Mouse (Mus musculus) spleen, adult 2 months (tissue): ENCODE results near the gene 1700092M07Rik.

ENCODE experiments used
- CTCF ChIP-seq: fragments of 200-500 bp; IDR thresholded peaks from 2 replicates; pipeline ENCODE4 v1.5.1; 2011; ENCODE audit warnings: mild to moderate bottlenecking, inconsistent platforms; ENCODE audit not compliant: insufficient read depth, insufficient read length, insufficient replicate concordance; ENCODE audit errors: extremely low read depth
- POLR2A ChIP-seq: fragments of 200-500 bp; IDR thresholded peaks from 2 replicates; pipeline ENCODE4 v1.6.1; 2011; ENCODE audit warnings: low read depth, low read length, inconsistent platforms

DNA sequence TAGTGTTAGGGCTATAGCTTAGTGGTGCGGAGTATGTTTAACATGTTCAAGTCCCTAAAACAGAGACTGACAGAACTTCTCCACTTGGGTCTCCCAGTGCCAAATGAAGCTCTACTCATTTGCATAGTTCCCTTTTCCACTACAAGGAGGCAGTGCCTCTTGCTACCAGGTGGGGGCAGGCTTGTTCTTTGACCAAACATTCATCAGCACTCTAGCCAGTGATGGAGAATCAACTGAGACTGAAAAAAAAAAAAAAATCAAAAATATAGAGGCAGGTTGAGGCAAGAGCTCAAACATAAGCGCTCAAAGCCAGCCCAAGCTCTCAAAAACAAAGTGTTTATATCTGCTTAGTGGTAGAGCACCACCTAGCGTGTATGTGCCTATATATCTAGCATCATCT is 22.2 kb upstream of the 1700092M07Rik start:
- TF ChIP-seq POLR2A (no peak), CTCF (peak; percentile 67; the same call in 1 of the 2 replicates)
